Mouse (Mus musculus): ENCODE measurements around the gene Vps37b.

Gene Vps37b

GRCm38 (mm10) chr5:124004356-124005150 lies 27.5 kb downstream of the Vps37b start:
- in situ Hi-C loops (cut with MboI), result loop anchor here (5.0 kb wide), 1 partner anchor 78 kb away; no protein-coding TSS in a partner anchor

- in situ Hi-C loops (cut with MboI), result loop anchor here (5.0 kb wide), 1 partner anchor 79 kb away; no protein-coding TSS in a partner anchor
These were observed 28.7 kb downstream of the Vps37b start for GRCm38 (mm10) chr5:124003375-124003774.

GRCm38 (mm10) chr5:124002876-124003275 lies 29.2 kb downstream of the Vps37b start:
- in situ Hi-C loops (cut with MboI), result loop anchor here (5.0 kb wide), 1 partner anchor 79 kb away; no protein-coding TSS in a partner anchor

GRCm38 (mm10) chr5:124001274-124001673 lies 30.8 kb downstream of the Vps37b start:
- in situ Hi-C loops (cut with MboI), result loop anchor here (5.0 kb wide), 1 partner anchor 81 kb away; no protein-coding TSS in a partner anchor

- in situ Hi-C loops (cut with MboI), result loop anchor here (5.0 kb wide), 1 partner anchor 81 kb away; no protein-coding TSS in a partner anchor
These were observed 31.2 kb downstream of the Vps37b start for GRCm38 (mm10) chr5:124000824-124001223.

- in situ Hi-C loops (cut with MboI), result no loop called here
These were observed 33.7 kb downstream of the Vps37b start for GRCm38 (mm10) chr5:123998370-123998769.

GRCm38 (mm10) chr5:123997811-123998210 lies 34.3 kb downstream of the Vps37b start:
- in situ Hi-C loops (cut with MboI), result no loop called here

- in situ Hi-C loops (cut with MboI), result no loop called here
These were observed 34.8 kb downstream of the Vps37b start for GRCm38 (mm10) chr5:123997211-123997751.

GRCm38 (mm10) chr5:123996695-123997094 lies 35.4 kb downstream of the Vps37b start:
- in situ Hi-C loops (cut with MboI), result no loop called here

- in situ Hi-C loops (cut with MboI), result no loop called here
These were observed 35.9 kb downstream of the Vps37b start for GRCm38 (mm10) chr5:123996194-123996593.

- in situ Hi-C loops (cut with MboI), result no loop called here
These were observed 36.7 kb downstream of the Vps37b start for GRCm38 (mm10) chr5:123995388-123995787.

- in situ Hi-C loops (cut with MboI), result no loop called here
These were observed 37.6 kb downstream of the Vps37b start for GRCm38 (mm10) chr5:123994468-123994867.

- in situ Hi-C loops (cut with MboI), result no loop called here
These were observed 38.6 kb downstream of the Vps37b start for GRCm38 (mm10) chr5:123993263-123994036.

- in situ Hi-C loops (cut with MboI), result no loop called here
These were observed 39.3 kb downstream of the Vps37b start for GRCm38 (mm10) chr5:123992794-123993193.

GRCm38 (mm10) chr5:123992193-123992637 lies 39.9 kb downstream of the Vps37b start:
- in situ Hi-C loops (cut with MboI), result no loop called here

- in situ Hi-C loops (cut with MboI), result no loop called here
These were observed 40.7 kb downstream of the Vps37b start for GRCm38 (mm10) chr5:123991321-123991720.

- in situ Hi-C loops (cut with MboI), result loop anchor here (5.0 kb wide), 1 partner anchor 43 kb away; no protein-coding TSS in a partner anchor
These were observed 41.9 kb downstream of the Vps37b start for GRCm38 (mm10) chr5:123989941-123990885.

- in situ Hi-C loops (cut with MboI), result loop anchor here (5.0 kb wide), 1 partner anchor 40 kb away; no protein-coding TSS in a partner anchor
These were observed 44.6 kb downstream of the Vps37b start for GRCm38 (mm10) chr5:123987511-123987910.

GRCm38 (mm10) chr5:123986925-123987324 lies 45.1 kb downstream of the Vps37b start:
- in situ Hi-C loops (cut with MboI), result loop anchor here (5.0 kb wide), 1 partner anchor 40 kb away; no protein-coding TSS in a partner anchor

GRCm38 (mm10) chr5:123985434-123985833 lies 46.6 kb downstream of the Vps37b start:
- in situ Hi-C loops (cut with MboI), result loop anchor here (5.0 kb wide), 1 partner anchor 38 kb away; no protein-coding TSS in a partner anchor

GRCm38 (mm10) chr5:123982838-123983237 lies 49.2 kb downstream of the Vps37b start:
- in situ Hi-C loops (cut with MboI), result no loop called here

Measured in mature B cell (primary cell).